Mouse (Mus musculus): ENCODE results near the gene Otof.

Gene Otof

DNA sequence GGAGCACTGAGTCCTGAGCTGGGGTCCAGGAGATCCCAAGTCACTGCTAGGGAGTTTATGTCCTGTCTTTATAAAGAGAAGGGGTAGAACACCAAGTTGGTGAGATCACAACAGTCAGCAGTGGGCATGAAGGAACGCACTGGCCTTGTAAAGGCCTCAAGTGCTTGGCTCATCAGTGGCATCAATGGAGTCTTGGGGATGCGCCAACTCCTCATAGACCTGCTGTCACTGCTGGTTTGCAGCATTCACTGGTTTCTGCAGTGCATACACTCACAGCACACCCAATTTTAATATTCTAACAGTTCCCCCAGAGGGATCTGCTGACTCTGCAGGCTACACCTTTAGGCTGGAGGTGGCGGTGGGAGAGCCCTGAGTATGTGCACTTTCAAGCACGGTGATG lies 38.6 kb downstream of the Otof start:
- DNase-seq = no peak

DNA sequence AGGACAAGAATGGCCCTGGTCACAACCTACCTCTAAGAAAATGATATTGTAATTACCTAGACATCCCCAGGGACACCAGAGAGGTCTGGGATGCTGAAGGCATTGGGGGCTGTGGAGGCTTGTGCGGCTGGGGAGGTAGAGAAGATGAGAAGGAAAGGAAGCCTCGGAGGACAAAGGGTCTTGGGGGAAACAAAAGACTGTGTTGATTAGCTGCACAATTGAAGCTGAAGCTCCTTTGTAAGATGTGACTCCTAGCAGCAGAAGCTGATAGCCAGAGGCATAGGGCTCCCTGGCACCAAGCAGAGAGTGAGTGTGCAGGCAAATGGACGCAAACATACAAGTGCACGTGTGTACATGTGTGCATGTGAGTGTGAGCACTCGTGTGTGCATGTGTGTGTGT lies 45.1 kb downstream of the Otof start:
- DNase-seq = no peak

DNA sequence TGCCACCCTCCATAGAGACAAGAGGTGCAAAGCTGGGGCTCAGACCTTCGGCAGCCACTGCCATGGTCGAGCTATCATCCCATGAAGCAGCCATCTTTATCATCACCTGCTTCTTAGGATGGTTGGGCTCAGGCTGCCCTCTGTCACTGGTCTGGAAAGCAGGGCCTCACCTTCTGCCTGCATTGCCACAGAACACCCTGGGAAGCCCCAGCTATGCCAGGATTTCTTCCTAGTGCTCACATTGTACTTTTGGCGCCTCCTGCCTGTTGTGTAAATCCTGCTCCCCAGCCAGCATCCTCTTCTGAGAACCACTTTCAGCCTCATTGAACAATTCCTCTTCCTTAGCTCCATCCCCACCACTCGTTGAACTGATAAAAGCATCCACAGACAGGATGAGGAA lies 45.9 kb downstream of the Otof start:
- no peak for DNase-seq

DNA sequence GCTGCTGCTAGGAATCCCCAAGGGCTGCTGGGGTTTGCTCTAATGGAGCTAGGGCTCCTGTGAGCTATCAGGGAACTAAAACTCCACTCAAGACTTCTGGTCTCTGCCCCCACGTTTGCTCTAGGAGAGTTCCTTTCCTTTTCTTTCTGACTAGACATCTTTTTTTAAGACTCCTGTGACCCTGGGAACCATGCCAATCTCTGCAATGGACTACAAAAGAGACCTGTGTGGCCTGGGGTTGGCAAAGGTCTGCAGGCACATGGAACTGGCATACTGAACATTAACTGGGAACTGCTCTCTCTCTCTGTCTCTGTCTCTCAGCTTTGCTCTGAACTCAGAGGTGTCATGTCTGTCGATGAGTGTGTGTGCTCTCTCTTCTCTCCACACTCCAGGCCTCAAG lies 46.4 kb downstream of the Otof start:
- no peak for DNase-seq

DNA sequence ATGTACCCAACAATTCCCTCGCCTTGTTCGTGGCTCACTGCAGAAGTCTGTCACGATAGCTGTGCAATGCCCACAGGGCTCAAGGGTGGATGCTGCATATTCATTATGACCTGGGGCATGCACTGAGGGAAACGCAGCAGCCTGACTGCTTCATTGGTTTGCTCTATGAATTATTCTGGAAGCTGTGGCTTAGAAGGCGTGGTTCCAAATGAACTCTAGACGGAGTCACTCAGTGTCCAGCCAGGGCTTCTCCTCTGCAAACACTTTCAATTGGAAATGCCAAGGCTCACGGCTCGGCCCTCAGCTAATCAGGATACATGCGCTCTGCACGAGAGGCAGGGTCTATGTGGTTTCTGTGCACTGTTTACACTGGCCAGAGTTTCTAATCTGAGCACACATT lies 50.2 kb downstream of the Otof start:
- DNase-seq = peak; percentile 36

DNA sequence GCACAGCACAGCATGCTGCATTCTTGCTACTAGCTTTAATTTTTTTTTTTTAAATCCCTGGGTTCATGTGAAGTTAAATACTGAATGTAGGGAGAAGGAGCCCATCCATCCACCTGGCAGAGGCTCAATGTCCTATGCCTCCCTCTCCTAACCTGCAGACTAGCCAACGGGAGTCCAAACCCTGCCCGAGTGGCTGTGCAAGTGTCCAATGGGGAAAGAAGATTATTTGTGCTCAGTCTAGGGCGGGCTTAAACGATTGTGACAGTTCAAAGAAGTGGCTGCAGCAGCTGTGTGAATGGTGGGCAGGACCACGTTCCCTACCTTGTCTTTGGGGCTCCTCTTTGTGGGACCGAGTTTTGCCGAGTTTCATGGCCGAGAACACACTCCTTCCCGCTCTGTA lies 54.9 kb downstream of the Otof start:
- peak; percentile 10 for DNase-seq

DNA sequence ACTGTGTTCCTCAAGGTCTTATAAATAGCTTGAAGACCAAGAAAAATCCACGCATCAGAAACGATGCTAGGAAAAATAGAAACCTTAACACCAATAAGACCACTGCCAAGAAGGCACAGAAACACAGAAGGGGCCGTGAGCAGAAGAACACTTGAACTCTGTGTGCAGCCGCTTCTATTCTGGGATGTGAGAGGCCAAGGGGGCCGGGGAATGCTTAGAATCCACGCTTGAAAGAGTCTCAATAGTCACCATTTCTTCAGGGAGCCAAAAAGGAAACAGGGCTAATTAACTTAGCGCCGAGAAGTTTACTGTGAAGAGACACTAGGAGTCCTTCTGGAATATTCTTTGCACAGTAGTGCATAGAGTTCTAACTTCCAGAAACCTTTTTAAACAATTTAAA lies 60.6 kb downstream of the Otof start:
- peak; percentile 7 for DNase-seq

DNA sequence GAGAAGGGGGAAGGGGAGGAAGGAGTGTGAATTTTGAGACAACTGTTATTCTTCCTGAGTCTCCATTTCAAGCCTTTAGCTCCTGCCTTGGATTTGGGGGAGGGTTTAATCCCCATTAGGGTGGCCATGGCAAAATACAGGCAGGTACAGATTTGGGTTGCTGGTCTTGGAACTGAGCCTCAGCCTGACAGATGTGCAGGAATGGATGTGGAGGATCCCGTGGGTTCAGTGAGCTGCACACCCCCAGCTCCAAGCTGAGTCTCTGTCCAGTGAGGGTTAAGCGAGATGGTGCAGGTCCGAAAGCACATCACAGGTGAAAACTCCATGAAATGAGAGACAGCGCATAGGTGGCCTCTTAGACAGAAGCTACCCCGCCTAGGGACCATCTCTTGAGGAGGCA lies 61.2 kb downstream of the Otof start:
- no peak for DNase-seq

DNA sequence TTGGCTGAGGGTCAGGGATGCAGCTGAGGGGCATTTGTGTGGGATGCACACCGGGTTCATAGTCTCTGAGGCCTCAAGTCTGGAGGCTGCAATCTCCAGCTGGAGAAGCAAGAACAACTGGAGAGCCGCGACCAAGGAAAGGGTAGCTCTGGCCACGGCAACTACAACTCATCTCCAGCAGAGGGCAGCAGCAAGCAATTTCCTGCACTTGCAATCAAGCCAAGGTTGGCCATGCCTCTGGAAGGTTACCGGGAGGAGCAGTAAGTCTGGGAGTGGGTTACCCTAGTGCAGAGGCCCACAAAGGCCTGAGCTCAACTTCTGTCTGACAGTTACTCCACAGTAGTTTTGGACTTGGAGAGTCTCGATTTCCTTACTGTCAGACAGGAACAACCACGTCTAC lies 70.3 kb downstream of the Otof start:
- peak; percentile 72 for DNase-seq

DNA sequence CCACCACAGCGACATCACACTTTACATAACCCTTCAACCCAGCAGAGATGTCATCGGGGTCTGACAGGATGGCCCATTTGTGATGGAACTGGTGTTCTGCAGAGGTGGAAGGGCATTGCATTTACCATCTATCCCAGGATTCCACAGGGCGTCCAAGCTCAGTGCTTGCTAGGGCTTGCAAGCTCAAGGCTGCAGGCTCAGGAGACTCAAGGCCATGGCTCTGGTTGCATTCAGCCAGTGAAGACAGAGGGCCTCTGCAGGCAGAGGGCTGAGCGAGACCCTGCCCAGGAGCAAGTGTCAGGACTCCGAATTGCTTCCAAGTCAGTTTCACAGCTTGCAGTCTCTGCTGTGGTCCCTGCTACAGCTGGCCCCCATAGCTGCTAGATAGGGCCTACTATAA lies 71.9 kb downstream of the Otof start:
- no peak for DNase-seq

DNA sequence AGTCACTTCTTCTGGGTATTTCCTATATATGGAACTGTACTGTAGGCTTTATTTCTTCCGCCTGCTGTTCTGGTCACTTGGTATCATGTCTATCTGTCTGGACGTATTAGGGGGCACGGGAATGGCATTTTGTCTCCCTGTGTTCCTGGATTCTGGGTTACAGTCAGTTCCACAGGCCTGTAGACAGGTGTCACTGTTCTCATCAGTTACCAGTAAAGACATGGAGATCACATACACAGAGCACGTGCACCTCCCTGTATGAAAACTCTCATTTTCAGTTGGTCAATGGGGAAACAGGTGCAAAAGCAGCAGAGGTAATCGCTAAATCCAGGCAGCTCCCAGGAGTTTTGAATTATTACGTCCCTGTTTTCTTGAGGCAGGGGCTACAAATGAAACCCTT lies 74.0 kb downstream of the Otof start:
- DNase-seq = no peak

DNA sequence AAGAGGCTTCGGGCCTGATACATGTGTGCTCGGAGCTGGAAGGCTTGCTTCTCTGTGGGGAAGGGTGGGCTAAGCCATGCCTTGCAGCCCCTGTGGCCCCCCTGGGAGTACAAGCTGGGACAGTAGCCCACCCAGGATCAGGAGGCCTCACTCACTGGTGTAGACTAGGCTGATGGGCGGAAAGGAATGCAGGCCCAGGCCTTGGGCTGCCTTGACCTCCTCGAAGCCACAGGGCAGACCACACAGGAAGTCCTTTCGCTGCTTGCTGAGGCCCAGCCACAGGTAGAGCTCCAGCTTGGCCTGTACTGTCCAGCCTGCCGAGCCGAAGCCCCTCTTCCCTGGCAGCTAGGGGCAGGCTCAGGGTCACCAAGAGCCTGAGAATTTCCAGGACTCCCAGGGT lies 78.9 kb downstream of the Otof start:
- DNase-seq = no peak

DNA sequence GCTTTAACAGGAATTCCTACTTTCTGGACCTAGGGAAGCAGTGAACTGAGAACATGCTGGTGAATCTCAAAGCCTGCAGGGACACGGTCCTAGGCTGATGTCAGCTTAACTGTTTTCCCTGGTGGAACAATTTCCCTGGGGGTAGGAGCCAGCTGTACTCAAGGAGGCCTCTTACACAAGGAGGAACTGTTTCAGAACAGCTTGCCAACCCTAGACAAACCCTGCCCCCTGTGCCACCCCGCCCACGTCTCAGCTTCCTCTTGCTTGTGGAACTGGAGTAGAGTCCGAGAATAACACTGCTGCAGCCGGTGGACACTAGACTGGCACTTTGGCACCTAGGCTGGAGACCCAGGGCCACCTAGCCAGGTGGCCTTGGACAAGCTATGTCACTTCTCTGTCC lies 92.3 kb downstream of the Otof start:
- DNase-seq = no peak

DNA sequence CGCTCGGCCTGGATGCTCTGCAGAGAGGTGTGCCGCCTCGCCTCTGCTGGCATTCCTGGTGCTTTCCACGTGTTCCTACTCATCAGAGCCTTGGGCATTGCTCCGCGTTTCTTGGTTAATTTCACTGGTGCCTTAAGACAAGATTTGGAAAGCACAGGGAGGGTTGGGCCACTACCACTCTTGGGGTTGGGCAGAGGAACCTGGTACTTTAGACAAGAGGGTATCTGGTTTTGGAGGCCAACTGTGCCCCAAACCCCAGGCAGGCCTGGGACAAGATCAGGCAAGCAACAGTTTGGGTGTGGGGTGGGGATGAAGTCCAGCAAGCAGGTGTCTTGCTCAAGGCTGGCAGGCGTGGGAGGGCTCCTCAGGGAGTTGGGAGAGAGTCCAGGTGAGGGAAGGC lies 94.3 kb downstream of the Otof start:
- DNase-seq = no peak

DNA sequence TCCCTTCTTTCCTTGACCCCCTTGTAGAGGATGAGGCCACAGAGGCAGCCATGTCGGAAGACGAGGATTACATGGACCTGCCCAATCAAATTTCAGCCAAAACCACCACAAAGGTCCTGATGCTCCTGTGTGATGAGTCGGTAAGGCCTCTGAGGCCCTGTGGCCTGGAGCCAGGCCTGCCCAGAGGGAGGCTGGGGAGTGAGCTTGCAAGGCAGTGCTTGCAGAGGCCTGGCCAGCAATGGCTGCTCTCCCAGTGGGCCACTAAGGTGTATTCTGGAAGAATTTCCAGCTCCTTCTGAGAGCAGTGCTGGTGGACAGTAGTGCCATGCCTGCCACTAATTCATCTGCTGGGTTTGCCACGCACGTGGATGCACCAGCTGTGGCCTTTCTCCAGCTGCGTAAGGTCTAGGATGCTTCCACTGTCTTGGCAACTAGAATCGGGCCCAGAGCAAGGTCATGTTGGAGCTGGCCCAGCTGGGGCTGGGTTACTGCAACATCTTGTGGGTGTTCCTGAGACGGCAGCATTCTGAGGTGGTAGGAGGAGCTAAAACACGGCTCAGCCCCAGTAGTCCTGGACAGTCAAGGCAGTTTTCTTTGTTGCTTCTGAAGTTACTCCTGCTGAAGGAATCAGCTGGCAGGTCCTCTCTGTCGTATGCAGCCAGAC lies 103.2 kb downstream of the Otof start:
- no peak for DNase-seq

DNA sequence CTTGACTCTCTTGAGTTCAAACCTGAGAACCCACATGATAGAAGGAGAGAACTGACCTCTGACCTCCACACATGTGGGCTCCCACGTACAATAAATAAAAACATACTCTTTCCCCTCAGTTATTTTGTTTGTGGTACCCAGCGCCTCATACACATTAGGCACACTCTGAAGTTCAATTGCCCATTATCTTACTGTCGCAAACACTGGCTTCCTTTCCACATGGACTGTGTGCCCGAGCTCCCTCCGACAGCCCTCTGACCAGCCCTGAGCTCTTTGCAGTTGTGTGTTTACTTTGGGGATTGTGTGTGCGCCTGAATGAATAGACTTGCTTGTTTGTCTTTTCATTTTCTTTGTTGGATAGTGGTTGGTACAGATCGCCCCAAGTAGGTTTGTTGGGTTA lies 105.1 kb downstream of the Otof start:
- DNase-seq = no peak

DNA sequence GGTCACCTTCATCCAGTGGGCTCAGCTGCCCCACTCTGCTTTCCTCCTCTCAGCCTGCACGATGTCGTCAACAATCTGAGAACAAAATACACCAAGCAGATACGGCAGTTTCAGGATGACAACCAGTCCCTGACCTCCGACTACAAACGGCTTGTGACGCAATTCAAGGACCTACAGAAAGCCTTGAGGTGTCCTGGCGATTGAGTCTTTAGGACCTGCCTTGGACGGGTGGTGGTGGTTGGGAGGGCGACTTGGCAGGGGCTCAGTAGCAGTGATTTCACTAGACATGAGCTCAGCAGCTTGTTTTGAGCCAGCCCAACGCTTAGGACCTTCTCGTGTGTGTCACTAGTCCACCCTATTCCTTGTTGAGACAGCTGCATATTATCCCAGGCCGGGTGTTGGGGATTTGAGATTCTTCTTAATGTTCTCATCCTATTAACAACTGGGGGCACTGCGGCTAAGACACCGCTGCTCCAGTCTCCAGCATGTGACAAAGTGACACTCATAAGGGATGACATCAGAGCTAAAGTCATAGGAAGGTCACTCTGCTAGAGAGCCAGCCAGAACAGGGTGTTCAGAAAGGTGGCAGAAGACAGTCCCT lies 106.1 kb downstream of the Otof start:
- DNase-seq = no peak

DNA sequence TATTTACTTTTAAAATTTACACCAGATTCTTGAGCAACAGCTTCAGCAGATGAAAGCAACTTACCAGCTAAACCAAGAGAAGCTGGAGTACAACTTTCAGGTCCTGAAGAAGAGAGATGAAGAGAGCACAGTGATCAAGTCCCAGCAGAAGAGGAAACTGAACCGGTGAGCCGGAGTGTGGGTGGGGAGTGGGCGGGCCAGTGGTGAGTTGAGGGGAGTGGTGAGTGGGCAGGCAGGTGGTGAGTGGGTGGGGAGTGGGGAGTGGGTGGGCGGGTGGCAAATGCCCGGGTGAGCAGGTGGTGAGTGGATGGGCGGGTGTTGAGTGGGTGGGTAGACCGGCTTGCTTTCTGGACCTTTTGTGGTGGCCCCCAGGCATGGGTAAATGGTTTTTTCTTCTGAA lies 106.6 kb downstream of the Otof start:
- DNase-seq = no peak

DNA sequence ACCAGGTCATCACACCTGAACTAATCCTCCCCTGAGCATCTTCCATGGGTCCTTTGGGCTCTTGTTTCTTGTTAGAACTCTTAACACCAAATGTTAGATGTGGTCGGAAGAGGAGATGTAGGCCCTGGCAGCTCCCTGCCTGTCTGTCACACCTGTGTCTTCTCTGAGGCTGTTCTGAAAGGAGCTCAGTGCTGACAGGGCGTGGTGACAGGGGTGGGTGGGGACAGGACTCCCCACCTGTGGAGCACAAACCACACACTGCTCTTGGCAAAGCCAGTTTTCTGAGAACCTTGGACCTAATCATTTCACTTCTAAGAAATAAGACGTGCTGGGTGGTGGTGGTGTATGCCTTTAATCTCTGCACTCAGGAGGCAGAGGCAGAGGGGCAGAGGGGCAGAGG lies 108.1 kb downstream of the Otof start:
- no peak for DNase-seq

DNA sequence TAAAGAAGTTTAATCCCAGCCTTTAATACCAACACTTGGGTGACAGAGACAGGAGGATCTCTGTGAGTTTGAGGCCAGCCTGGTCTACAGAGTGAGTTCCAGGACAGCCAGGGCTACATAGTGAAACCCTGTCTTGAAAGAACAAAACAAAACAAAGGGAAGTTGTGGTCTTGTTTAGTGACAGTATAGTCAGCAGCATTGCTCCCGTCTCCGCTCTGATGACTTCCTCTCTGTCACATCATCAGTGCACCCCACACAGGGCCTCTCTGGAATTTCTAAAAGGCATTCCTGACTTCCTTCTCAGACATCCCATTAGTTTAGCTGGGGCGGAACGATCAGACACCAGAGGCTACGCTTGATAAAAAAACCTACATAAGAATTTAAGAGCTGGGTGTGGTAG lies 117.8 kb downstream of the Otof start:
- no peak for DNase-seq

DNA sequence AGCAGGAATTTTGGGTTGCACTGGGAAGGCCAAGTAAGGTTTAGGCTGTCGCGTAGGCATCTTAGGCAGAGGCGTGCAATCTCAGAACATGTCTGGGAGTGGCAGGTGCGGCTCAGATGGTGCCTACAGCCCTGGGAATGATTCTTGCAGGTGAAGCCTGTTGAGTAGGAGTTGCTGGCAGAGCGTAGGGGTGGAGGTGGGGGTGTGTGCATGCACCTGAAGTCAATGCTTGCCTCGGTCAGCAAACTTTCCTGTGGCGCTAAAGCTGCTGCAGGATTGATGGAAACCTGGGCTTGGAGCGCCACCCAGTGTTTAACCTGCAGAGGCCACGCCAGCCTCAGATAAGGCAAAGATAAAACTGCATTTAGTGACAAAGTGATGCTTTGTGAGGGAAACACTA lies 118.6 kb downstream of the Otof start:
- DNase-seq = peak; percentile 65

DNA sequence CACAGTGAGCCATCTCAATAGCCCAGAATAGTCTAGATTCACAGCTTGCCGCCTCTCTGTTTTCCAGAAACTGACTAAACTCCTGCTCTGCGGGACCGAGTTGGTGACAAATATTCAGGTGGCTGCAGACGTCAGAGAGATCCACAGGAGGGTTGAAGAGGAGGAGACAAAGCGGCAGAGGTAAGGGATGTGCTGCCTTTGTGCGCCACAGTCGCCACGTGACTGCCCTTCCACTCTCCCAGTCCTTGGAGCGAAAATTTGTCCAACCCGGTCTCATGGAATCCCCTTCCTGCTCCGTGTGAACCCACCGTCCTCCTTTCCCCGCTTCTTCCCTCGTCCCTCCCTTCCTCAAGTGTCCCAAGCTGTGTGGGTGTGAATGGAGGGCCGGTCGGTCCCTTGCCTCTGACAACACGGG lies 119.1 kb downstream of the Otof start:
- DNase-seq = no peak

DNA sequence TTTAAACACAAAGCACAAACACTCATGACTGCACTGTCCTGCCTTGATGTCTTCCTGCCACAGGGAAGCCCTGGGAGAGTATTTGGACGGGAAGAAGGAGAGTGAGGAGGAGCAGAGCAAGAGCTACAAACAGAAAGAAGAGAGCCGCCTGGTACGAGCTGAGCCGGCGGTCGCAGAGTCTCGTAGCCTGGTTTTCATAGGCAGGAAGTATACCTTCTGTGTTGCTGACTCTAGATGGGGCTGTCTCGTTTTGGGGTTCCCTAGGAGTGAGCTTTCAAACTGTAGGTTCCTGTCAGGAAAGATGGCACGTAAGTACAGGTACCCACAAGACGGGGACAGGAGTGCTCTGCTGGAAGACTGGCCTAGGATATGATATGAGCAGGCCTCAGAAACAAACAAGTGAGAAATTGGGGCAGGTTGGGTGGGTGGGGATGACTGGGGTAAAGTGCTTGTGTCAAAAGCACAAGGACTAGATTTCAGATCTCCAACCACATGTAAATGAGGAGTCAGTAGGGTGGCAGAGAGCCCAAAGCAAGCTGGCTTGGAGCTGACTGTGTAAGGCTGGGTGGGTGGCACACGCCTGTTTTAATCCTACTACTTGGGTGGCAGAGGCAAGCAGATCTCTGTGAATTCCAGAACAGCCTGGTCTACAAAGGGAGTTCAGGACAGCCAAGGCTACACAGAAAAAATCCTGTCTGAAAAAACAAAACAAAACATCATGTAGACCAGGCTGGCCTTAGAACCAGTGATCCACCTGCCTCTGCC lies 119.9 kb downstream of the Otof start:
- DNase-seq = no peak

DNA sequence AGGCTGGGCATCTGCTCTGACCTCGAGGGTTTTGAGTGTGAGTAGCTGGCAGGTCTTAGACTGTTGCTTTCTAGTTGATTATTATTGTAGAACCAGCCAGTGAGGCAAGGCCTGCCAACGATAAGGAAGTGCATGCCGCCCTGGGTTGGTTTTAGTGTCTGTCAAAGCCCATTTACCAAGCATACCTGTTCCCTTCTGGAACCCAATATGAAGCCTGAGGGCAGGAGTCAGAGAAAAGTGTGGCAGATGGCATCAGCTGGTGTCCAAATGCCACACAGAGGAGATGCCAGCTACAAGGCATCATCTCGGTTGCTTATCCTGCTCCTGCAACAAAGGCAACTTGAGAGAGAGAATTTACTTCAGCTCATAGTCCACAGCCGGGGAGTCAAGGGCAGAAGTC lies 120.9 kb downstream of the Otof start:
- no peak for DNase-seq

Data from kidney, postnatal 14 days (tissue).